Mouse (Mus musculus) liver, embryonic 14.5 days (tissue): Measurements from ENCODE around the gene Xaf1. TPM values are rescaled to one million over a fixed set of nuclear protein-coding genes. Genes with fewer than 3 reads are reported as not detected.

Source experiments
- ATAC-seq: fragments of 200-750 bp; cut with Nextera tagmentation; 2 replicates; pipeline ENCODE4 v1.8.0; 2017; ENCODE audit warnings: moderate number of reproducible peaks, mild to moderate bottlenecking, moderate library complexity; ENCODE audit not compliant: insufficient read depth
- DNase-seq, 3 experiments: peaks; one replicate each; pipeline ENCODE4 v3.0.0-alpha.2; 2012 to 2013; ENCODE audit warnings: low read depth in 3 of 3, low spot score in 3 of 3
- H3K27ac ChIP-seq: fragments of 300-500 bp; sonication (generic); 2 replicates; pipeline ENCODE4 v1.5.1; 2014; ENCODE audit warnings: moderate library complexity, mild to moderate bottlenecking, control low read depth, inconsistent platforms
- H3K27me3 ChIP-seq: fragments of 300-500 bp; sonication (generic); 2 replicates; pipeline ENCODE4 v1.6.1; 2014; ENCODE audit warnings: mild to moderate bottlenecking, low read length, moderate library complexity; ENCODE audit not compliant: control insufficient read depth, insufficient read depth
- H3K36me3 ChIP-seq: fragments of 300-500 bp; sonication (generic); replicated peaks from 2 replicates; pipeline ENCODE4 v1.6.1; 2014; ENCODE audit warnings: low read depth; ENCODE audit not compliant: control insufficient read depth, insufficient read depth
- H3K4me1 ChIP-seq, 2 experiments: fragments of 200-500 bp in 1 of 2; fragments of 300-500 bp in 1 of 2; sonication (generic) in 1 of 2; replicated peaks; 2 replicates each; pipeline ENCODE4 v1.6.1; 2012 to 2014; ENCODE audit warnings: antibody characterized with exemption in 1 of 2, inconsistent platforms in 1 of 2, low read length in 1 of 2; ENCODE audit not compliant: control insufficient read depth in 2 of 2, insufficient read depth in 2 of 2
- H3K4me2 ChIP-seq: fragments of 300-500 bp; sonication (generic); 2 replicates; pipeline ENCODE4 v1.6.1; 2014; ENCODE audit warnings: low read depth, mild to moderate bottlenecking, control low read depth, moderate library complexity
- H3K4me3 ChIP-seq, 2 experiments: fragments of 200-500 bp in 1 of 2; fragments of 300-500 bp in 1 of 2; sonication (generic) in 1 of 2; 2 replicates each; pipeline ENCODE4 v1.5.1; 2012 to 2014; ENCODE audit warnings: low read depth in 2 of 2, low read length in 2 of 2, mild to moderate bottlenecking in 2 of 2, control low read depth in 1 of 2, inconsistent platforms in 1 of 2, moderate library complexity in 1 of 2; ENCODE audit not compliant: insufficient read depth in 1 of 2
- H3K9ac ChIP-seq: fragments of 300-500 bp; sonication (generic); replicated peaks from 2 replicates; pipeline ENCODE4 v1.6.1; 2014; ENCODE audit warnings: mild to moderate bottlenecking, control low read depth, moderate library complexity
- H3K9me3 ChIP-seq: fragments of 300-500 bp; sonication (generic); 2 replicates; pipeline ENCODE4 v1.6.1; 2016; ENCODE audit warnings: low read length, mixed read lengths; ENCODE audit not compliant: control insufficient read depth
- CTCF ChIP-seq: IDR thresholded peaks from 2 replicates; pipeline ENCODE4 v1.5.1; 2016; ENCODE audit warnings: antibody characterized with exemption, low read depth, control low read depth
- EP300 ChIP-seq: IDR thresholded peaks from 2 replicates; pipeline ENCODE4 v1.6.1; 2016; ENCODE audit warnings: antibody characterized with exemption, low read depth
- WGBS: fragments of 180-500 bp; shearing (Covaris S2); extraction: QIAGEN DNeasy Blood & Tissue Kit; methylation state at CpG from one replicate; pipeline ENCODE4 v1.1.7; 2014; ENCODE audit not compliant: insufficient replicate concordance; 5-methylcytosine and 5-hydroxymethylcytosine counted together
- polyA plus RNA-seq, 2 experiments: library from polyadenylated mRNA; depleted of rRNA in 1 of 2; stranded (reverse) in 1 of 2; unstranded in 1 of 2; fragments of >200 nt; fragmentation: Nextera tagmentation in 1 of 2; extraction: Ambion mirVana in 1 of 2; gene quantifications; 2 replicates each; pipeline versions ENCODE4 v1.2.1 to v1.2.3; 2012 to 2014

Xaf1 gene
- polyA plus RNA-seq, 2 experiments = 1.6 to 1.7 TPM

- Histone ChIP-seq H3K4me3 (no peak overlapping the region), H3K9ac (no peak overlapping the region), H3K27me3 (no peaks in the 10 kb centered on the region), H3K9me3 (no peaks in the 10 kb centered on the region), H3K27ac (no peak overlapping the region), H3K4me1 (no peaks in the 10 kb centered on the region), H3K36me3 (no peaks in the 10 kb centered on the region), H3K4me2 (no peak overlapping the region)
- 59% methylated on average over 3 of the region's 3 CpGs for WGBS
- no peak for DNase-seq
- no peak for ATAC-seq
- no peak for TF ChIP-seq CTCF
- TF ChIP-seq EP300 = no peak
Observed at GRCm38 (mm10) chr11:72287543-72287942, 13.9 kb upstream of the Xaf1 start.

GRCm38 (mm10) chr11:72293116-72293515 lies 8.3 kb upstream of the Xaf1 start:
- WGBS = 49% methylated on average over 2 of the region's 2 CpGs

DNA sequence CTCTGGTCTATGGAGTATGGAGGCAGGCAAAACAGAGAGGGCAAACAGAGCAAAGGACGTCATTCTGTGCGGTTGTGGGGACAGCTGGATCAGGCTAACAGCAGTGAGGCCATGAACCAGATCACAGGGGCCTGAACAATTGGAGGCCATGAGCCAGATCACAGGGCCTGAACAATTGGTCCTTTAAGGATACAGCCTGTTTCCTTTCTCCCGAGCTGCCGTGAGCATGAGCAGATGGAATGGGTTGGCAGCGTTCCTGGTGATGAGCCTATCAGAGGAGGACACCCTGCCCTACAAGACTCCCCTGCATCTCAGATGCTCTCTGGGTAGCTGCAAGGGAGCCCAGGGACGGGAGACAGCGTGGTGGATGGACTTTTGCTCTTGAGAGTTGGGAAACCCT lies 801 bp downstream of the Xaf1 start:
- Histone ChIP-seq H3K4me2 (peak overlapping the region; percentile 43), H3K9me3 (no peaks in the 10 kb centered on the region), H3K36me3 (no peaks in the 10 kb centered on the region), H3K27ac (no peak overlapping the region), H3K27me3 (no peaks in the 10 kb centered on the region), H3K9ac (no peak overlapping the region), H3K4me3 (peak overlapping the region; percentile 8 to 27; a peak in 2 of 4 replicates), H3K4me1 (no peaks in the 10 kb centered on the region)
- ATAC-seq = no peak
- TF ChIP-seq CTCF = no peak
- TF ChIP-seq EP300 = no peak
- no peak for DNase-seq
- WGBS = 68% methylated on average over 7 of the region's 7 CpGs

More at GRCm38 (mm10) chr11:72293116-72293515, 8.3 kb upstream of the Xaf1 start:
- TF ChIP-seq CTCF = no peak
- TF ChIP-seq EP300 = no peak
- H3K27ac ChIP-seq = no peak overlapping the region
- H3K9ac ChIP-seq = no peak overlapping the region
- H3K4me3 ChIP-seq = no peak overlapping the region
- no peaks in the 10 kb centered on the region for H3K27me3 ChIP-seq
- H3K36me3 ChIP-seq = no peaks in the 10 kb centered on the region
- H3K4me1 ChIP-seq = no peaks in the 10 kb centered on the region
- no peak overlapping the region for H3K4me2 ChIP-seq
- ATAC-seq (no peak), DNase-seq (no peak)
- H3K9me3 ChIP-seq = no peaks in the 10 kb centered on the region

GRCm38 (mm10) chr11:72307461-72307860 lies 6.0 kb downstream of the Xaf1 start:
- Histone ChIP-seq H3K4me1 (no peaks in the 10 kb centered on the region), H3K9ac (no peak overlapping the region), H3K9me3 (no peaks in the 10 kb centered on the region), H3K36me3 (no peaks in the 10 kb centered on the region), H3K4me2 (no peak overlapping the region), H3K27me3 (no peaks in the 10 kb centered on the region), H3K27ac (no peak overlapping the region), H3K4me3 (no peak overlapping the region)
- ATAC-seq = no peak
- no peak for DNase-seq
- TF ChIP-seq EP300 (no peak), CTCF (no peak)
- 61% methylated on average over 5 of the region's 5 CpGs for WGBS

DNA sequence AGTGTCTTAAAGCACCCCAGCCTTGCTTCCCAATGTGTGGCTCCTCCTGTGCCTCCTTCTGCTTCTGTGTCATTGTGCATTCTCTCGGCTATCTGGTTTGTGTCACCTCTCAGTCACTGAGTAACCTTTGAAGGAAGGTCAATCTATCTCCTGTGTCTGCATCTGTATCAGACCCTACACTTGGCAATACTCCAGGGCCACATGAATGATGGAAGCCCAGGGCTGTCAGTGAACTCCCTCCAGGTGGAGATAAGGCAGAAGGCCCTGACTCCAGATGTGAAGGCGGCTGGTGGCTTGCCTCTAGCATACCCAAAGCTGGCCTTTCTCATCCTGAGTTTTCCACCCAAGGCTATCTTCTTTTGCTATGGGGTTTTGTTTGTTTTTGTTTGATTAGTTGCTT lies 7.6 kb downstream of the Xaf1 start:
- Histone ChIP-seq H3K27ac (no peak overlapping the region), H3K36me3 (no peaks in the 10 kb centered on the region), H3K4me3 (no peak overlapping the region), H3K9ac (no peak overlapping the region), H3K4me1 (no peaks in the 10 kb centered on the region), H3K4me2 (no peak overlapping the region), H3K9me3 (no peaks in the 10 kb centered on the region), H3K27me3 (peaks cover 2% of the 10 kb centered on the region; the same call in 1 of the 2 replicates)
- TF ChIP-seq CTCF = no peak
- no peak for TF ChIP-seq EP300
- ATAC-seq = no peak
- WGBS = 31% methylated on average over 2 of the region's 2 CpGs
- no peak for DNase-seq

DNA sequence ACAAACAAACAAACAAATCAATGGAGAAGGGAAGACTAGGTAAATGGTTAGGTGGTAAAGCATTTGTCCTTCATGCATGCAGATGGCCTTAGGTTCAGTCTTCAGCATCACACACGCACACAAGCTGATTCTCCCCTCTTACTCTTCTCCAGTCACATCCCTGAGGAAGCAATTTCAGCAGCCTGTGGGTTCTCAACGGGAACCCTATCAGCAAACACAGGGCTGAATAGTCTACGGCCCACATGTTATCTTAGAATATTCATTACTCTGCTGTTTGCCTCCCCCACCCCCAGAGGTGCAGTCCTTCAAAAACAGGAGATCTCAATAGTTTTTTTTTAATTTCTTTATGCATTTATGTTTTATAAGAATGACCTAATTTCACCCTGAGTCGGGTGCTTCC lies 9.1 kb downstream of the Xaf1 start:
- Histone ChIP-seq H3K4me3 (no peak overlapping the region), H3K27ac (no peak overlapping the region), H3K36me3 (no peaks in the 10 kb centered on the region), H3K9ac (no peak overlapping the region), H3K4me1 (no peaks in the 10 kb centered on the region), H3K9me3 (no peaks in the 10 kb centered on the region), H3K27me3 (peaks cover 16% of the 10 kb centered on the region), H3K4me2 (no peak overlapping the region)
- TF ChIP-seq CTCF = no peak
- no peak for TF ChIP-seq EP300
- ATAC-seq = no peak
- no peak for DNase-seq
- 30% methylated on average over 4 of the region's 4 CpGs for WGBS
